Mouse (Mus musculus) forebrain, embryonic 10.5 days (tissue): ENCODE measurements at regions not wholly inside any gene's neighbourhood (a gene's known extent, or its start where the extent isn't known, plus 50 kb on each side); places are given as distances from the start of the nearest gene placed in this dataset.

Experiments
- DNase-seq: peaks from one replicate; pipeline ENCODE4 v3.0.0-alpha.2; 2017; ENCODE audit warnings: low spot score; ENCODE audit errors: extremely low spot score
- H3K27ac ChIP-seq: fragments of 300-500 bp; sonication (generic); 2 replicates; pipeline ENCODE4 v1.5.1; 2016; ENCODE audit warnings: mild to moderate bottlenecking
- H3K27me3 ChIP-seq: fragments of 300-500 bp; sonication (generic); 2 replicates; pipeline ENCODE4 v1.6.1; 2016; ENCODE audit warnings: mild to moderate bottlenecking; ENCODE audit not compliant: poor library complexity, severe bottlenecking
- H3K36me3 ChIP-seq: fragments of 300-500 bp; sonication (generic); replicated peaks from 2 replicates; pipeline ENCODE4 v1.6.1; 2016; ENCODE audit warnings: mild to moderate bottlenecking, moderate library complexity
- H3K4me1 ChIP-seq: fragments of 300-500 bp; sonication (generic); 2 replicates; pipeline ENCODE4 v1.6.1; 2016
- H3K4me3 ChIP-seq: fragments of 300-500 bp; sonication (generic); 2 replicates; pipeline ENCODE4 v1.5.1; 2016; ENCODE audit warnings: mild to moderate bottlenecking, moderate library complexity
- H3K9me3 ChIP-seq: fragments of 300-500 bp; sonication (generic); 2 replicates; pipeline ENCODE4 v1.6.1; 2016; ENCODE audit warnings: mild to moderate bottlenecking, moderate library complexity
- WGBS: fragments of 180-500 bp; shearing (Covaris S2); methylation state at CpG from one replicate; pipeline ENCODE4 v1.1.7; 2016; 5-methylcytosine and 5-hydroxymethylcytosine counted together

DNA sequence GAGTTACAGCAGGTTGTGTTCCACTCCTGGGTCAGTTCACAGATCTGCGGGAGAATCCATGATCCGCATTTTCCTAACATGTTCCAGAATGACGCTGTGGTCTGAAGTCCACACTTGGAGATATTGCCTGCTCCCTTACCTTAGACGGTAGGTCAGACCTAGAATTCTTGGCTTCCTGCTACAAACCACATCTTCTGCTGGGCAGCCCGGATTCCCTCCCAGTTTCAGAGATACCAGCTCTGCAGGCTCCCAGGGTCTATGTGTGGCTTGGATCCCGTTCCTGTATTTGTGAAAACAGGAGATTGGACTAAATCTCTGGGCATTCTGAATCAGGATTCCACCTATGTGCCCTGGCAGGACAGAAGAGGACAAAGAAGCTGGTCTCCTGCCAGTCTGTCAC is 140.8 kb downstream of the Slc38a4 start:
- H3K4me1 ChIP-seq = no peaks in the 10 kb centered on the region
- no peak overlapping the region for H3K27ac ChIP-seq
- no peaks in the 10 kb centered on the region for H3K9me3 ChIP-seq
- H3K36me3 ChIP-seq = no peaks in the 10 kb centered on the region
- H3K4me3 ChIP-seq = no peak overlapping the region
- DNase-seq = no peak
- 92% methylated on average over 6 of the region's 6 CpGs for WGBS
- no peaks in the 10 kb centered on the region for H3K27me3 ChIP-seq

DNA sequence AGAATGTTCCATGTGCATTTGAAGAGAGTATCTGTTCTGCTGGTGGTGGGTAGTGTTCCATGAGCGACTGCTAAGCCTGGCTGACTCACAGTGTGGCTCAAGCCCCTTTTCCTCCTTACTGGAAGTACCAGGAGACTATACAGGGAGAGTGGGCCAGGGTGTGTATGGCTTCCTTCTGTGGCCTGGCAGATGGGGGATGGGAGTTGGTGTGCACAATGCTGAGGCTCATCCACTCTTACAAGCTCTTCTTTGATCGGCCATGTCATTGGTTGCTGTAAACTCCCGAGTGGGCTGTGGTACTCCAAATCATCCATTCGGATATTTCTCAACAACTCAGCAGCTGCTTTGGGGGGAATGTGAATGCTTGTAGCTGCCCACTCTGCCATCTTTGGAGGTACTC is 150.2 kb downstream of the Slc38a4 start:
- Histone ChIP-seq H3K27me3 (no peaks in the 10 kb centered on the region), H3K4me1 (no peaks in the 10 kb centered on the region), H3K36me3 (no peaks in the 10 kb centered on the region), H3K27ac (no peak overlapping the region), H3K9me3 (peaks cover 9% of the 10 kb centered on the region; the same call in 1 of the 2 replicates), H3K4me3 (no peak overlapping the region)
- no peak for DNase-seq
- WGBS = 92% methylated on average over 4 of the region's 4 CpGs

DNA sequence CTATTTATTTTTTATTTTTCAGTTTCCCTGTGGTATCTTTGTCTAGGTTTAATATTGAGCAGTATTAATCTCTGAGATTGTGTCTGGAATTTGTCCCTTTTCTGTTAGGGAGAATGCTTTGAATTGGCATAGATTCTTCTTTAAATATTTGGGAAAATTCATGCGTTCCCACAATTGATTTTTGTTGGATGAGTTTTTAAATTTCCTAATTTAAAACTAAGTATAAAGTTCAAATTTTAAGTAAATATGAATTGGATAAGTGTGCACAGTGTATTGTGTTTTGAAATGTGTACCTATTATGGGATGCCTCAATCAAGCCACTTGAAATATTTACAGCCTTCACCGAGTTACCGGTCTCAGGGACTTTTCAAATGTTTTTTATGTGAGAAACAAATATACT is 152.3 kb downstream of the Slc38a4 start:
- H3K27ac ChIP-seq = no peak overlapping the region
- H3K4me1 ChIP-seq = no peaks in the 10 kb centered on the region
- no peaks in the 10 kb centered on the region for H3K27me3 ChIP-seq
- DNase-seq = no peak
- no peak overlapping the region for H3K4me3 ChIP-seq
- 96% methylated on average over 3 of the region's 3 CpGs for WGBS
- peaks cover 9% of the 10 kb centered on the region; the same call in 1 of the 2 replicates for H3K9me3 ChIP-seq
- no peaks in the 10 kb centered on the region for H3K36me3 ChIP-seq

DNA sequence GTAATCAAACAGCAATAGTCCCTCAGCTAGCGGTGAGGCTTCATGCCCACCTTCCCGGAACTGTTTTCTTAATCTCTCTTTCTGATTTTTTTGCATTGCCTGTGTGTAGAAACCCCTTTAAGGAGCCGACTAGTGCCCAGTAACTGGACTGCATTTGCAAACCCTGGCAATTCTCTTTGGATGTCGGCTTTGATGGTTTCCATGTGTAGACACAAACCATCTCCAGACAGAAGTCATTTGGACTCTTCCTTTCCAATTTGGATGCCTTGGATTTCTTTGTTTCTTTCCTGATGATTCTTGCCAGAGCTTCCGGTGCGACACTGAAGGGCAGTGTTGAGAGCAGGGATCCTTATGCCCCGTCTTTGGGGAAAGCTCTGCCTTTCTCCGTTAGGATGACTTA is 153.0 kb downstream of the Slc38a4 start:
- Histone ChIP-seq H3K36me3 (no peaks in the 10 kb centered on the region), H3K27me3 (no peaks in the 10 kb centered on the region), H3K9me3 (peaks cover 9% of the 10 kb centered on the region; the same call in 1 of the 2 replicates), H3K4me3 (no peak overlapping the region), H3K4me1 (no peaks in the 10 kb centered on the region), H3K27ac (no peak overlapping the region)
- whole genome bisulfite sequencing = 84% methylated on average over 8 of the region's 8 CpGs
- DNase-seq = no peak

DNA sequence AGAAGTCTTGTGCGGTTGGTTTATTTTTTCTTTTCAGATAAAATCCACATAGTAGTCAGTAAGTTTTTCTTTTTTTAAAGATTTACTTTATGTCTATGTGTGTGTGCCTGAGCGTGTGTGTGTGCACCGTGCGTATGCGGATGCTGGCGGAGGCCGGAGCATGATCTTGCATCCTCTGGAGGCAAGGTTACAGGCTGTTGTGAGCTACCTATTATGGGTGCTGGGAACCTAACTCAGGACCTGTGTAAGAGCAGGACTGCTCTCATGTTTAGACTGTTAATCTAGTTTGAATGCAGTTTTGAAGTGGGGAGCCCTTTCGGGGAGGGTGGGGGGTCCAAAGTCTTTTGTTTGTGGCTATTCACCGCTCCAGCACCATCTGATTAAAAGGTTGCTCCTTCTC is 154.1 kb downstream of the Slc38a4 start:
- Histone ChIP-seq H3K4me1 (no peaks in the 10 kb centered on the region), H3K4me3 (no peak overlapping the region), H3K27ac (no peak overlapping the region), H3K36me3 (no peaks in the 10 kb centered on the region), H3K27me3 (no peaks in the 10 kb centered on the region), H3K9me3 (peaks cover 6% of the 10 kb centered on the region; the same call in 1 of the 2 replicates)
- DNase-seq = no peak
- WGBS = 95% methylated on average over 9 of the region's 9 CpGs

DNA sequence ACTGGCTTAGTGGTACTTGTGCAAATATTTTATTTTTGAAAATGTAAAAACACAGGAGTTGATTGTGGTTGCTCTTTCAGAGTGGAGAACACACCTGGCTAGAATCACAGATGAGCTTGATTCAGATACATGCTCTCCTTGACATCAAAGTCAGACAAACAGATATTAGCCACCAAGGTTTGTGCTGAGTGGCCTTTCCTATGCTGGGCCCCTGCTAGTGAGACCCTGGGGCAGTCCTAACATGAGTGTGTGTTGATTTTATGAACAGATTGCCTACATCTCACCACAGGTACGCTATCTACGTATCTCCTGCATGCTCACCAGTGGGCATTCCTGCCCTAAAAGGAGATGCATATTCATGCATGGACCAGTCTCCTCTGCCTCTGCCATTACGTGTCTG is 157.5 kb downstream of the Slc38a4 start:
- no peak for DNase-seq
- no peaks in the 10 kb centered on the region for H3K4me1 ChIP-seq
- 85% methylated on average over 3 of the region's 3 CpGs for WGBS

DNA sequence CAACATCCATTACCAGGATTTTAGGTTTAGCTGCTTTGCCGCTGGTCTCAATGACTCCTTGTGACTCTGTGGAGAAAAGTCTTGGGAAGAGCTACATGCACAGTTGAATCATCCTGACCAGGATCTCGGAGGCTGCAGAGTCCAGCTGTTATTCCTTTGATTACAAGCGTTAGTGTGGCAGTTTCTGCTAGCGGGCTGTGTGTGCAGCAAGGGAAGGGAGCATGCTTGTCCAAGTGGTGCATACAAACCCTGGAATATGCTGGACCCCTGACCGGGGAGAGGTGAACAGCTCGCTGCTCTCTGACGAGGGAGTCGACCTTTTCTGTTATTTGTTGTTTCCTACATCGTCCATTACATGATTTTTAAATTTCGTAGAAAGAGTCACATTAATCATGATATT is 170.9 kb downstream of the Slc38a4 start:
- H3K4me1 ChIP-seq = no peaks in the 10 kb centered on the region
- no peaks in the 10 kb centered on the region for H3K36me3 ChIP-seq
- H3K9me3 ChIP-seq = no peaks in the 10 kb centered on the region
- H3K27ac ChIP-seq = no peak overlapping the region
- H3K27me3 ChIP-seq = no peaks in the 10 kb centered on the region
- H3K4me3 ChIP-seq = no peak overlapping the region
- no peak for DNase-seq
- WGBS = 90% methylated on average over 10 of the region's 10 CpGs

More for the DNA sequence above, 157.5 kb downstream of the Slc38a4 start:
- no peaks in the 10 kb centered on the region for H3K36me3 ChIP-seq
- no peak overlapping the region for H3K4me3 ChIP-seq
- H3K27me3 ChIP-seq = no peaks in the 10 kb centered on the region
- H3K9me3 ChIP-seq = peaks cover 6% of the 10 kb centered on the region; the same call in 1 of the 2 replicates
- H3K27ac ChIP-seq = no peak overlapping the region

DNA sequence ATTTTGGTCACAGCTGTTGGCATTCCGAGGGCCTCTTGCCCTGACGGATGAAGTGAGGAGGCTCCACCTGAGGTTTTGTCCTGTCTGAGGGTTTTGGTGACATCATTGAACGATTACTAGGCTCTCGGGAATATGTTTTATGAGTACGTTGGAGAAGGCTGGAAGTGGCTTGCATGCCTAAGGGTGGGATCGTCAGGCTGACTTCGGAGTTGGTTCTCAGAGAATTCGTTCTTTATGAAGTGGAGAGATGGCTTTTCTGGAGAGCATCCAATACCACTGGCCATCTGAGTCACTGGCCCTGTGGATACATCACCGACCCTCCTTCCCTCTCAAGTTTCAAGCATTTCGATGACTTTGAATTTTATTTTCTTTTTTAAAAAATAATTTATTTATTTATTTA is 172.0 kb downstream of the Slc38a4 start:
- H3K27ac ChIP-seq = no peak overlapping the region

DNA sequence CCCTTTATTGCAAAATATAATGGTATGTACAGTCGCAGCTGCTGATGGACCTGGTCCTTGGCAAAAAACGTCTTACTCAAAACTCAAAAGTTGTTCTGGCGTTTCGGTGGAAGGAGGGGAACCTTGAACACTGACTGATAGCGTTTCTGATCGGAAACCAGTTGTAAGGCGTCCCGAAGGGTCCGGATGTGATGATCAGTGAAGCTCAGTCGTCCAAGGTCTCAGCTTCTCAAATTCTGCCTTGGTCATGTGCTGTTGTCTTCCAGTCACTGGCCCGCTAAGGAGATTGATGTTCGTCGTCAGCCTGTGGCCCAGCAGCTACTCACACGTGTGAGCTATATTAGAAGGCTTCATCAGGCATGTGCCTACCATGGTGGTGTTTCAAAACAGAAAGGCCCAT is 173.5 kb downstream of the Slc38a4 start:
- H3K27me3 ChIP-seq = no peaks in the 10 kb centered on the region
- H3K36me3 ChIP-seq = no peaks in the 10 kb centered on the region
- WGBS = 95% methylated on average over 14 of the region's 14 CpGs
- no peaks in the 10 kb centered on the region for H3K9me3 ChIP-seq
- no peaks in the 10 kb centered on the region for H3K4me1 ChIP-seq
- H3K27ac ChIP-seq = no peak overlapping the region
- no peak overlapping the region for H3K4me3 ChIP-seq
- no peak for DNase-seq

More for the DNA sequence above, 172.0 kb downstream of the Slc38a4 start:
- 94% methylated on average over 10 of the region's 10 CpGs for WGBS
- H3K4me1 ChIP-seq = no peaks in the 10 kb centered on the region
- no peak overlapping the region for H3K4me3 ChIP-seq
- H3K27me3 ChIP-seq = no peaks in the 10 kb centered on the region
- no peaks in the 10 kb centered on the region for H3K9me3 ChIP-seq
- H3K36me3 ChIP-seq = no peaks in the 10 kb centered on the region
- DNase-seq = no peak

DNA sequence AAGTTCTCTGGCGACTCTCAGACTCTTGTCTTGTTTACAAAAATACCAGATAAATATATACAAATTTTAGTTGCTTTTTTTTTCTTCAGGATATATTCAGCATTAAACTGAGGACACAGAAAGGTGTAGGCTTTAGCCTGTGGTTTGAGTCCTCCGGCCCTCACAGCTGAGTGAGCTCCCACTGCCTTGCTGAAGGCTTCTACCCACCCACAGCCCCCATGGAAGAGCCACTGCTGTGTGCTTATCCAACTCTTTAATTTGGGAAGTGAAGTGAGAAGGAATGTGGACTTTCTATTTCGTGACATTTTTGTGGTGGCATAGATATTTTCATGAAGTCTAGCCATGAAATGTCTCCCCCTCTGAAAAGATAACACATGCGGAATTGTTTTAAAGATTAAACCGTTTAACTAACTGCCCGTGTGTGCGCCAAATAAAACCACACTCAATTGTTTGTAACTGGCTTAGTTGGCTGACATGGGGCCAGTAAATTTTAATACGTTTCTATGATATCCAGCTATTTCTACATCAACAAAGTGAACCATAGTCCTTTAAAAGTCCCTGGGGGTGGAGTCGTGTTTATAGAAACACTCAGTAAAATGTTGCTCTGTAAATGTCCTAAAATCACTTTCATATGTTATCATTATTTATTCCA is 174.1 kb downstream of the Slc38a4 start:
- WGBS = 90% methylated on average over 9 of the region's 9 CpGs
- no peak overlapping the region for H3K4me3 ChIP-seq
- DNase-seq = no peak
- H3K27me3 ChIP-seq = no peaks in the 10 kb centered on the region
- no peaks in the 10 kb centered on the region for H3K9me3 ChIP-seq
- no peak overlapping the region for H3K27ac ChIP-seq
- H3K4me1 ChIP-seq = no peaks in the 10 kb centered on the region
- no peaks in the 10 kb centered on the region for H3K36me3 ChIP-seq

DNA sequence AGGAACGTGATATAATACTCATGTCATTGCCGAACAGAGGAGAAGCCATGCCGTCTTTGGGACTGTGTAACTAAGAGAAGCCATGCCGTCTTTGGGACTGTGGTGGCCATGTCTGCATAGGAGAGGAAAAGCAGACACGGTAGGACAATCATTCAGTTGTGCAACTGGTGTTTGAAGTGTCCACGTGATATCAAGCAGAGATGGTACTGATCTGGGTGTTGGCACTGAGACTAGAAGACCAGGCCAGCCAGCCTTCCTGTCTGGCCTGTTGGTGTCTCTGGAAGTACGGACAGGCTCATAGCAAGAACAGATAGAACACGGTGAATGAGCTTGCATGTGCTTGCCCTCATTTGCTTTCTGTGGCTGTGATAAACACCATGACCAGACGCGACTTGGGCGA is 175.7 kb downstream of the Slc38a4 start:
- 95% methylated on average over 11 of the region's 11 CpGs for WGBS
- H3K36me3 ChIP-seq = no peaks in the 10 kb centered on the region
- no peaks in the 10 kb centered on the region for H3K27me3 ChIP-seq
- no peak overlapping the region for H3K4me3 ChIP-seq
- H3K4me1 ChIP-seq = no peaks in the 10 kb centered on the region
- H3K27ac ChIP-seq = no peak overlapping the region
- no peaks in the 10 kb centered on the region for H3K9me3 ChIP-seq
- DNase-seq = no peak

DNA sequence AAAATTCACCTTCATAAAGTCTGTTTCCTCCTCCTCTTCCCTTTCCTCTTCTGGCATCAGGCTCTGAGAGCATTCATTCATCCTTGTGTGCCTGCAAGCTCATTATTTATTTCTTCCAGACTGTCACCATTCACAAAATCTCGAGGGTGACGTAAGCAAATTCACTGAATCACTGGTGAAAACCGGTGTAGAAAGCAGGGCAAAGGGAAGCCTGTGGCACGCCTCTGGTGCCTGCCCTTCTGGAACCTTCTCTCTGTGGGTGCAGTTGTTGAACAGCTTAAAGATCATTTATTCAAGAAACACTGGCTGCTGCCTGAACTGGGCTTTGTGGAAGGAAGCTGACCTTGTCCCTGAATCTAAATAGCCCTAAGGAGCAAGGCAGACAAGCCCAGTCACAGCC is 177.0 kb downstream of the Slc38a4 start:
- H3K27ac ChIP-seq = no peak overlapping the region
- no peaks in the 10 kb centered on the region for H3K9me3 ChIP-seq
- H3K4me3 ChIP-seq = no peak overlapping the region
- no peaks in the 10 kb centered on the region for H3K27me3 ChIP-seq
- 85% methylated on average over 4 of the region's 4 CpGs for WGBS
- DNase-seq = no peak
- 0 out of 2 replicates have a peak, but pooled peaks cover 3% of the 10 kb centered on the region for H3K4me1 ChIP-seq
- H3K36me3 ChIP-seq = no peaks in the 10 kb centered on the region

DNA sequence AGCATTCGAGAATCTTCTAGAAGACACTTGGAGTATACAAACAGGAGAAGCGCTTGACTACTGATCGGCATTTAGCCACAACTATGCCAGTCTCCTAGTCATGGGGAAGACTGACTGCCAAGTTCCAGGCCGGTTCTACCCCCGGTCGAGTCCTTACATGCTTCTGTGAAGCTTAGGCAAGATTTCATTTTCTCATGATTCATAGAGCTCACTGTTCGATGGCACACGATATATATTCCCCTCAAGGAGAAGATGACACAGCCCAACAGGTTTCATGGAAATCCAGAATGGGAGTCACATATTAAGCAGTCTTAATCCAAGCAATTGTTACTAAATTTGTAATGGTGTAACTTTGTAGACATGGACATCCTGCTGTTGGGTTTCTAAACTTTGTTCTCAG is 177.8 kb downstream of the Slc38a4 start:
- Histone ChIP-seq H3K4me3 (no peak overlapping the region), H3K27ac (no peak overlapping the region), H3K9me3 (no peaks in the 10 kb centered on the region), H3K27me3 (no peaks in the 10 kb centered on the region), H3K36me3 (no peaks in the 10 kb centered on the region), H3K4me1 (peaks cover 7% of the 10 kb centered on the region; the same call in 1 of the 2 replicates)
- DNase-seq = no peak
- 96% methylated on average over 8 of the region's 8 CpGs for WGBS

DNA sequence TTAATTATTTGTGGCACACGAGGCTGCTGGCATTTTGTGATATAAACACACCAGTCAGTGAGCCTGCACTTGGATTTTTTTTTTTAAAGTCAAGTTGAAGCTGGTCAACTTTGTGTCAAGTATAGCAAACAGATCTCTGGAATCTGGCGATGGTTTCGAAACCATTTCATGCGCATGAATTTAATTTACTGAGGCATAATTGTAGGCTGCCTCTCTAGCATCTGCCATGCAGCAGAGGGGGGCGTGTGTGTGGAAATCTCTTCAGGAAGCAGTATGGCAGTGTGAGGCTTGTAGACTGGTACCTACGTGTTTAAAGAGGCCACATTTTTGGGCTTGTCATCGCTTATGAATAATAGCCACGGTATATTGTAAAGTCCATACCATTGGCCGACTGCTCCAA is 177.7 kb upstream of the Slc38a2 start:
- no peak for DNase-seq
- Histone ChIP-seq H3K9me3 (no peaks in the 10 kb centered on the region), H3K4me1 (peaks cover 7% of the 10 kb centered on the region; the same call in 1 of the 2 replicates), H3K27me3 (no peaks in the 10 kb centered on the region), H3K36me3 (no peaks in the 10 kb centered on the region), H3K27ac (no peak overlapping the region), H3K4me3 (no peak overlapping the region)
- WGBS = 90% methylated on average over 9 of the region's 9 CpGs
